Mouse (Mus musculus): ENCODE data around the gene Ensa.

DNA sequence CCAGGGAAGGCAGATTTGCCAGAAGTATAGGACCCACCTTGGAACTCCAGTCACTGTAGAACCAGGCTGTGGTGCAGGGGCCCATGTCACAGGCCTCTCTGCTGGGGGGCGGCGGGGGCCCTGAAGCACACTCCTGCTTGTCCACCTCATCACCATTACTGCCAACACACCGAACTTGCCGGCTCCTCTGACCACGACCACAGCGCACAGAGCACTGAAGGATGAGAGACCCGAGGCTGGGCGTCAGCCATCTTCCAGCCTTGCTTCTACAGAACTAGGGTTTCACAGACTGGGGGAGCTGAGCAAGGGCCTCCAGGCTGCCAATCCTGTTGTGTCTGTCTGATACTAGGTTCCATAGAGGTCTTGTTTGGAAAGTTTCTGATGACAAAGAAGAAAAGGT, 54.8 kb downstream of the Ensa start:
- no peak for TF ChIP-seq POLR2A (IDR thresholded peaks at IDR 0.05; ENCODE audit: low read depth, low read length)
- TF ChIP-seq CTCF (IDR thresholded peaks at IDR 0.05; ENCODE audit: extremely low read depth, insufficient read length, insufficient replicate concordance, low read depth, low read length): no peak
